Mouse (Mus musculus): ENCODE data around the gene P2ry6. TPM values are rescaled to one million over a fixed set of nuclear protein-coding genes. Genes with fewer than 3 reads are reported as not detected.

P2ry6 gene
- polyA plus RNA-seq, 1 experiment from 2014 or later = 1.8 TPM

DNA sequence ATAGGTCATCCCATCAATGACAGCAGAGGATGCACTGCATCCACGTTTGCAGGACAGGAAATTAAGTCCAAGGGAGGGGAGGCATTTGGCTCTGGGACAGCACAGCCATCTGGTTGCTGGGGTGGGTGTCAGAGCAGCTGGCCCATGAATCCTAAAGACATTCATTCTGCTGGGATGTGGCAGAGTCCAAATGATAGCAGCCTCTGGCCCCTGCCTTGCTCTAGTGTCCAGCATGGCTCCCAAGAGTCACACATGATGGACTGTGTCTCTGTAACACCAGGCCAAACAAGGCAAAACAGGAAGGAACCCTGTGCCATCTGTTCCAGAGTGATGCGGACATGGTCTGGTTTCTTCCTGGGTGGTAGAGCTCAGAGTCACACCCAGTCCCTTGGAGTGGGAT lies 22.5 kb downstream of the P2ry6 start:
- WGBS = 77% methylated on average over 2 of the region's 2 CpGs
- H3K27ac ChIP-seq (replicated peaks) = no peak overlapping the region
- H3K36me3 ChIP-seq = no peaks in the 10 kb centered on the region
- peaks cover 15% of the 10 kb centered on the region for H3K4me1 ChIP-seq
- H3K9me3 ChIP-seq (replicated peaks) = no peaks in the 10 kb centered on the region
- no peak overlapping the region for H3K4me3 ChIP-seq
- no peak for DNase-seq (ENCODE audit: low spot score)
- H3K27me3 ChIP-seq (ENCODE audit: low read depth, poor library complexity, severe bottlenecking) = no peaks in the 10 kb centered on the region; the same call in 1 of the 2 replicates

DNA sequence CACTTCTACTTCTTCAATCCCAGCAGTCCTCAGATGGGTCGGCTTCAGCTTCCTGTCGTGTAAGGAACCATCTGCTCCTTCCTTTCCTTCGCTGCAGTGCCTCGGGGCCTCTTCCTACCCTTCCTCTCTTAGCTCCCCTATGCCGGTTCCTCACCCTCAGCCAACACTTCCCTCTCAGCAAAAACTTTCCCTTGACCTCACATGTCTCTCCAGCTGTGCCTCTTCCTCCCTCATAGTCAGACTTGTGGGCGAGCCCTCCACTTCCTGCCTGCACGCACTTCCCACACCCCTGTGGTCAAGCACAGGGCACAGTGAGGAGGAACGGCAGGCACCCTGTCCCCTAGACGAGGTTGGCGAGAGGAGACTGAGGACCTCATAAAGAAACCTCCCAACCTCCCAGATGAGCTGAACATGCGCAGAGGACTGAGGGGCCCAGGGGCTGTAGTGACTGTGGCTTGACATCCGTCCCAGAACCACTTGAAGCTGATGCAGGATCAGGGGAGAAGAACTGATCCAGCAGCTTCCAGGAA lies 23.9 kb downstream of the P2ry6 start:
- Histone ChIP-seq H3K27ac (replicated peaks) (0 out of 2 replicates have a peak overlapping the region, but pooled peaks have one; percentile 1), H3K4me3 (no peak overlapping the region), H3K27me3 (ENCODE audit: low read depth, poor library complexity, severe bottlenecking) (no peaks in the 10 kb centered on the region; the same call in 1 of the 2 replicates), H3K9me3 (replicated peaks) (no peaks in the 10 kb centered on the region), H3K4me1 (peaks cover 20% of the 10 kb centered on the region), H3K36me3 (no peaks in the 10 kb centered on the region)
- 72% methylated on average over 12 of the region's 12 CpGs for WGBS
- no peak for DNase-seq (ENCODE audit: low spot score)

DNA sequence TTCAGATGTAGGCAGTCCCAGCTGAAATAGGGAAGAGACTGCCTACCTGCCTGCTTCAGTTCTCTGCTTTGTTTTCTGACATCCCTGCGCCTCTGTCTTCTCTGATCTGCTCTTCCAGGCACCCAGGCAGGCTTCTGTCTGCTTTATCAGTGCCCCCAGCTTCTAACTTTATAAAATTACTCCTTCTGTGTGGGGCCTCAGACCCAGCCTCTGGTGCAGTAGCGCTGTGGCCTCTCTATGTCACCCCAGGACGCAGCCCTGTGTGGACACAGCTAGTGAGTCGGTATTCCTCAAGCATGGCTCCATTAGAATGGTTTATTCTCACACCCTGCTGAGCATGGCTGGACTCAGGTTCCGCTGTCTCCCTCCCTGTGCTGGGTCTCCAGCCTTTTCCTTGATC lies 24.4 kb downstream of the P2ry6 start:
- H3K9me3 ChIP-seq (replicated peaks) = no peaks in the 10 kb centered on the region
- no peaks in the 10 kb centered on the region; the same call in 1 of the 2 replicates for H3K27me3 ChIP-seq (ENCODE audit: low read depth, poor library complexity, severe bottlenecking)
- peaks cover 20% of the 10 kb centered on the region for H3K4me1 ChIP-seq
- no peak overlapping the region for H3K4me3 ChIP-seq
- H3K36me3 ChIP-seq = no peaks in the 10 kb centered on the region
- H3K27ac ChIP-seq (replicated peaks) = no peak overlapping the region
- DNase-seq (ENCODE audit: low spot score) = no peak
- 54% methylated on average over 5 of the region's 5 CpGs for WGBS

DNA sequence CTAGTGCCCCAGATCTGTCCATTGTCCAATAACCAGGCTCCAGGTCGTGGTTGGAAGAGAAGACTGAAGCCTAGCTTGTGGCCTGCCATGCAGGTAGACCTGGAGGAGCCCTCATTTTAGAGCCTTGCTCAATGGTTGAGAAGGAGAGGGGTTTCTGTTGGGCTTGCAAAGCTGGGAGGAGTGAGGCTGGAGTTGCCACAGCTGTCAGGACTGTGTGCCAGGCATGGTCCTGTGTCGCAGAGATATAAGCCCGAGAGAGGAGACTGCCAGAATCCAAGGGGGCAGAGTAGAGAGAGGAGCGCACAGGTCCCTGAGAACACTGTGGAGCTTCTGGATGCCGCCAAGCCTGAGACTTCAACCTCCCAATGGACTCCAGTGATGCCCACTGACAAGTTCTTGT lies 29.7 kb downstream of the P2ry6 start:
- peaks cover 22% of the 10 kb centered on the region for H3K4me1 ChIP-seq
- H3K4me3 ChIP-seq = no peak overlapping the region
- H3K36me3 ChIP-seq = no peaks in the 10 kb centered on the region
- no peak for DNase-seq (ENCODE audit: low spot score)
- peaks cover 9% of the 10 kb centered on the region; the same call in 1 of the 2 replicates for H3K27me3 ChIP-seq (ENCODE audit: low read depth, poor library complexity, severe bottlenecking)
- H3K27ac ChIP-seq (replicated peaks) = peak overlapping the region; percentile 74; the same call in 1 of the 2 replicates
- 92% methylated on average over 5 of the region's 5 CpGs for WGBS
- H3K9me3 ChIP-seq (replicated peaks) = no peaks in the 10 kb centered on the region

DNA sequence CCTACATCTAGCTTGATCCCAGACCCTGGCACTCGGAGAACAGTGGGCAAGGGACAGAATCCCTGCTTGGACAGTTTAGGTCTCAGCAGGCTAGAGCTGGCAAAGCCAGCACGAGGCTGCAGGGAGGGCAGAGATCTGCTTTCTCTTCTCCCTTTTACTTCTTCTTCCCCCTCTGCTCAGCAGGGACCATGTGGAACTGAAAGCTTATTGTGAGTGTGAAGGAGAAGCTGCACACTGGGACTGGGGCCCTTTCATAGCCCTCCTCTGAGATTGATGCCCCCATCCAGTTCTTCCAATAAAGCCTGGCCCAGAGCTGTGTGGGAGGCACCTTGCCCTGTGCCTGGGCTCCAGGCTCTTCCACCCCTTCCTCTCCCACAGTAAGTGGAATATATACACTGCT lies 30.1 kb downstream of the P2ry6 start:
- H3K27me3 ChIP-seq (ENCODE audit: low read depth, poor library complexity, severe bottlenecking) = peaks cover 9% of the 10 kb centered on the region; the same call in 1 of the 2 replicates
- WGBS = 82% methylated on average over 2 of the region's 2 CpGs
- no peak for DNase-seq (ENCODE audit: low spot score)
- peaks cover 22% of the 10 kb centered on the region for H3K4me1 ChIP-seq
- H3K9me3 ChIP-seq (replicated peaks) = no peaks in the 10 kb centered on the region
- peak overlapping the region; percentile 74; the same call in 1 of the 2 replicates for H3K27ac ChIP-seq (replicated peaks)
- H3K36me3 ChIP-seq = no peaks in the 10 kb centered on the region
- H3K4me3 ChIP-seq = no peak overlapping the region

DNA sequence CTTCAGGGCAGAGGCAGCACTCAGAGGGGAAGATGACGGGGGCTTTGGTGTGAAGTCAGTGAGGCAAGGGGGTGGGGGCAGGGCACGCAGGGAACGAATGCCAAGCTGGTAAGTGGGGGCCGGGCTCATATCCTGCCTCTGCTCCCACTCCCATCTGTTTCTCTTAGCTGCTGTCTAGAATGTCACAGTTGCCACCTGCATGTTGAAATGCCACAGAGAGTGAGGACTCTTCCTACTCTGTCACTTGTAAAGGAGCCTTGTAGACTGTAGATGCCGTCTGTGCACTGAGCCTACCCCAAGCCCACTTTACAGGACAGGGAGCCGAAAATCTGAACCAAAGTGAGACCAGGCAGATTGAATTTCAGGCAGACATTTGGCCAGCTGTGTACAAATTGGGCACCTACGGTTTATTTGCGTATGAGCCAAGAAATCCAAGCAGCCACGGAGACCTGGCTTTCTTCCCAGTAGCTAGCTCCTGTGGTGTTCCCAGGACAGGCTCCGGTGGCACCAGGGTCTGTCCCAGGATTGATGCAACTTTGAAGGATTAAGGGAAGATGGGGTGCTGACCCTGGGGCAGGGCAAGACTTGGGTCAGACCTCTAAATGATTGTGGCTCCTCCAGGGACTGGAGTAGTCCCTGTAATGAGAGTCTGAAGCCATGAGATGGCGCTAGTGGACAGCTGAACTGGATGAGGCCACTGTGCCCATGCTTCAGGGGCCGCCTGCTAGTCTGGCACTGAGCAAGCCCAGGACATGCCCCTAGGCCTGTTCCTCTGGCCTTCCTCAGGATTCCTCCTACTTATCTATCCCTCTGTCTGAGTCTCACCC lies 31.4 kb downstream of the P2ry6 start:
- Histone ChIP-seq H3K9me3 (replicated peaks) (no peaks in the 10 kb centered on the region), H3K36me3 (no peaks in the 10 kb centered on the region), H3K27ac (replicated peaks) (peak overlapping the region; percentile 74), H3K4me1 (peaks cover 22% of the 10 kb centered on the region), H3K4me3 (no peak overlapping the region), H3K27me3 (ENCODE audit: low read depth, poor library complexity, severe bottlenecking) (peaks cover 9% of the 10 kb centered on the region; the same call in 1 of the 2 replicates)
- peak; percentile 75 for DNase-seq (ENCODE audit: low spot score)
- WGBS = 59% methylated on average over 12 of the region's 12 CpGs

DNA sequence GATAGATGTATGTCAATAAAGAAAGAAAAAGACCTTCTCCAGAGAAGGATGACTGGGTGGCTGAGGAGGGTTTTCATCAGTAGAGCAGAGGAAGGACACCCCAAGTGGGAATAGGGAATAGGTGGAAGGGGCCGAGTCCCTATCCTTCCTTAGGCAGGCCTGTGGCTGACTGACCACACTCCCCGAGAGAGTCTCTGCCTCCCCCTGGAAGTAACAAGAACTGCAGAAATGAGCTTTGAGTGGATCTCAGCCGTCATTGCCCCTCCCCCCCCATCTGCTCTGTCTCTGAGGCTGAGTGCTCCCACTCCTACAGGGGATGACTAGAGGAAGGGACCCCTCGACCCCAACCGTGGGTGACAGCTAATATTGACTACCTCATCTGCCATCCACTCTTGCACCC lies 33.3 kb downstream of the P2ry6 start:
- H3K36me3 ChIP-seq = no peaks in the 10 kb centered on the region
- peaks cover 16% of the 10 kb centered on the region for H3K4me1 ChIP-seq
- H3K27ac ChIP-seq (replicated peaks) = no peak overlapping the region
- peaks cover 9% of the 10 kb centered on the region; the same call in 1 of the 2 replicates for H3K27me3 ChIP-seq (ENCODE audit: low read depth, poor library complexity, severe bottlenecking)
- H3K4me3 ChIP-seq = no peak overlapping the region
- no peak for DNase-seq (ENCODE audit: low spot score)
- H3K9me3 ChIP-seq (replicated peaks) = no peaks in the 10 kb centered on the region
- WGBS = 45% methylated on average over 5 of the region's 5 CpGs

DNA sequence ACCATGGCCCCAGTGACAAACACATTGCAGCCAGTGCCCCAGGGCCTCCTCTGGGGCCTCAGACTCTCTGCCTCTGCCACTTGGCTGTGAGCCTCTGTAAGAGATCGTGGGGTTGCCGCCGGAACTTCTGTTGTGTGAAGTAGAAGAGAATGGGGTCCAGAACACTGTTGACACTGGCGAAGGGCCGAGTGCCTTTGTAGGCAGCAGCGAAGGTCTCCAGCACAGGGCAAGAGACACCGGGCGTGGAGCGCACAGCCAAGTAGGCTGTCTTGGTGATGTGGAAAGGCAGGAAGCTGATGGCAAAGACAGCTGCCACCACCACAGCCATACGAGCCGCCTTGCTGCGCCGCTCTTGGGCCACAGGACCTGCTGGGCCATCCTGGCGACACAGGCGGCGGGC lies 36.3 kb downstream of the P2ry6 start:
- Histone ChIP-seq H3K9me3 (replicated peaks) (no peaks in the 10 kb centered on the region), H3K27ac (replicated peaks) (0 out of 2 replicates have a peak overlapping the region, but pooled peaks have one; percentile 13), H3K27me3 (ENCODE audit: low read depth, poor library complexity, severe bottlenecking) (peaks cover 11% of the 10 kb centered on the region), H3K36me3 (no peaks in the 10 kb centered on the region), H3K4me3 (0 out of 2 replicates have a peak overlapping the region, but pooled peaks have one; percentile 9), H3K4me1 (peaks cover 6% of the 10 kb centered on the region)
- DNase-seq (ENCODE audit: low spot score) = no peak
- WGBS = 92% methylated on average over 16 of the region's 16 CpGs

DNA sequence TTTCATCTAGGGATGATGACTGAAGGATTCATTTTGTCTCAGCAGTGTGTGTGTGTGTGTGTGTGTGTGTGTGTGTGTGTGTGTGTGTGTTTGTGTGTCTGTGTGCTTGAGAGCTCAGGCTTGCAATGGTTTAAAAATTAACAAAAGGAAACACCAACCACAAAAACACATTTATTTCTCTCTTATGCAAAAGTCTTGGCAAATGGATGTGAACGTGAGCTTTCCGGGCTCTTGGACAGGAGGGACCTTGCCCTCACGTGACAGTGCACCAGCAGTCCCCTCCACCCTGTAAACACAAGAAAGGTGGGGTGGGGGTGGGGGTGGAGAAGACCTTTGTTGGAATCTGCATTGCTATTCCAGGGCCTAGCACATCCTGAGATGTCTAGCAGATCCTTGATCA lies 37.0 kb downstream of the P2ry6 start:
- Histone ChIP-seq H3K27ac (replicated peaks) (no peak overlapping the region), H3K36me3 (no peaks in the 10 kb centered on the region), H3K4me3 (no peak overlapping the region), H3K27me3 (ENCODE audit: low read depth, poor library complexity, severe bottlenecking) (peaks cover 11% of the 10 kb centered on the region), H3K4me1 (peaks cover 11% of the 10 kb centered on the region), H3K9me3 (replicated peaks) (no peaks in the 10 kb centered on the region)
- 74% methylated on average over 3 of the region's 3 CpGs for WGBS
- no peak for DNase-seq (ENCODE audit: low spot score)

DNA sequence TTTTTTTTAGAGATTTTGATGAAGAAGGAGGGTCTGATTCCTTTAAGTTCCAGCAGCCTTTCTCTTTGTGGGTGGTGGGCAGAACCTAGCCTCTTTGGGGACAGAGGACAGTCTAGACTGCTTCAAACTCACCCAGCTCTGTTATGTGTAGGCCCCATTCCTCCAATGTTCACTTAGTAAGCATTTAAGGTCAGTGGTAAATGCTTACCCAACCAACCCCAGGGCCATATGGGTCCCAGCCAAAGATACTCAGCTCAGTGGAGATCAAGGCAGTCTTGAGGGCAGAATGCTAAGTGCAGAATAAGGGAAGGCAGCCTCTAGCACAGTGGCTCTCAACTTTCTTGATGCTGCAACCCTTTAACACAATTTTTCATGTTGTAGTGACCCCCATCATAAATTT lies 40.9 kb downstream of the P2ry6 start:
- peaks cover 15% of the 10 kb centered on the region for H3K36me3 ChIP-seq
- no peak overlapping the region for H3K27ac ChIP-seq (replicated peaks)
- no peak overlapping the region for H3K4me3 ChIP-seq
- no peaks in the 10 kb centered on the region for H3K9me3 ChIP-seq (replicated peaks)
- no peak for DNase-seq (ENCODE audit: low spot score)
- H3K4me1 ChIP-seq = peaks cover 47% of the 10 kb centered on the region
- peaks cover 28% of the 10 kb centered on the region for H3K27me3 ChIP-seq (ENCODE audit: low read depth, poor library complexity, severe bottlenecking)

DNA sequence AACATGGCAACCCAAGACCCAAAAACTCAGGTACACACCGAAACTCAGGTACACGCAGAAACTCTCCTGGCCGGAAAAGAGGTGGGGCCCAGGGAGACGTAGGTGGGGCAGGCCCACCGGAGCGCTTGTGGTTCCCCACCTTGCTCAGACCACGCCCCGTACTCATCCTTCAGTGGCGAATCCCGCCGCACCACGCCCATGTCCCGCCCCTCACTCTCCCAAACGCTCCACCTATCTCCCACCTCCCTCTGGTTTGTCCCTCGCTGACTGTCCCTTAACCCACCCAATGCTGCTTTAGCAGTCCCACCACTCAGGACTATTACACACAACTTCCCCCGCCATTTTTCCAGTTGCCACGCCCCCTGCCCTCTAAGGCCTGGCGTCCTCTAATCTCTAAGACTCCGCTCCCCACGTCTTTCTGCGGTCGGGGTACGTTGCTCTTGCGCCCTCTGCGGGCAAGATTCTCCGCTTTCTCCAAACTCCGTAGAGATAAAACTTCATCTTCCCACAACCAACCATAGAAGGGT lies 41.9 kb downstream of the P2ry6 start:
- H3K4me3 ChIP-seq = peak overlapping the region; percentile 77
- peaks cover 19% of the 10 kb centered on the region for H3K36me3 ChIP-seq
- DNase-seq (ENCODE audit: low spot score) = peak; percentile 91
- under 1% methylated on average over 27 of the region's 27 CpGs for WGBS
- H3K4me1 ChIP-seq = peaks cover 57% of the 10 kb centered on the region
- H3K27ac ChIP-seq (replicated peaks) = peak overlapping the region; percentile 97
- H3K9me3 ChIP-seq (replicated peaks) = no peaks in the 10 kb centered on the region
- H3K27me3 ChIP-seq (ENCODE audit: low read depth, poor library complexity, severe bottlenecking) = peaks cover 28% of the 10 kb centered on the region

DNA sequence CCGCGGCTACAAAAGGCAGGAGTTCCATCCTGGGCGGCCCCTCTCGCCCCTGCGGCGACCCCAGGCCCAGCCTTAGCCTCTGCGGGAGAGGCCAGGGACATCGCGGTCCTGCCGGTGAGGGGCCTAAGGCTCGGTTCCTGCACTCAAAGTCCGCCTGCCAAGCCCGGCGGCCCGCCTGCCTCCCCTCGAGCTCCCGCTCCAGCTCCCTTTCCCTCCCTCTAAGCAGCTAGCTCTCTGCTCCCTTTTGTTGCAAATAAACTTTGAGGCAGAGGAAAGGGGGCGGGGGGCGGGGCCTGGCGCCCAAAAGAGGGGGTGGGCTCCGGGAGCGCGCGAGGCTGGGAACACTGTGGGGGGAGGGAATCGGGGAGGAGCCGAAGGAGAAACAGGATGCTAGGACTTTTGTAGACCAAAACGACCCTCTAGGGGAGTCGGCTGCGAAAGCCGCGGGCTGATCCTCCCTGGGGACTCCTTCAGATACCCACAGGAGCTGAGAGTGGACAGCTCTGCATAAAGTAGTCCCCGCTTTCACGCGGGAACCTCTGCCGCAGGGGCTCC lies 42.4 kb downstream of the P2ry6 start, which contains the start of gene Arhgef17:
Gene Arhgef17, minus strand, starts transcription at position 182 of the 555 bp plus-strand sequence.
- Histone ChIP-seq H3K4me1 (peaks cover 62% of the 10 kb centered on the region), H3K36me3 (peaks cover 19% of the 10 kb centered on the region), H3K9me3 (replicated peaks) (no peaks in the 10 kb centered on the region), H3K4me3 (peak within 1 kb of the TSS; percentile 77), H3K27ac (replicated peaks) (peak within 1 kb of the TSS; percentile 97), H3K27me3 (ENCODE audit: low read depth, poor library complexity, severe bottlenecking) (peaks cover 28% of the 10 kb centered on the region)
- DNase-seq (ENCODE audit: low spot score) = peak; percentile 93
- WGBS = under 1% methylated on average over 35 of the region's 35 CpGs

All from midbrain, embryonic 10.5 days (tissue).